Mouse (Mus musculus) lung, adult 10 weeks (tissue): ENCODE measurements around the gene Tagln. TPM values are rescaled to one million over a fixed set of nuclear protein-coding genes. Genes with fewer than 3 reads are reported as not detected.

Experiments used
- polyA plus RNA-seq: library from polyadenylated mRNA; stranded (reverse); fragments of 350-450 nt; fragmentation: Illumina TruSeq; extraction: RNeasy Lipid Tissue Mini Kit (QIAGEN cat#74804); gene quantifications from one replicate; pipeline ENCODE4 v1.2.3, GENCODE M21; 2014; ENCODE audit warnings: low read depth, low replicate concordance; ENCODE audit not compliant: insufficient read depth

Gene Tagln
- polyA plus RNA-seq: 358 TPM

DNA sequence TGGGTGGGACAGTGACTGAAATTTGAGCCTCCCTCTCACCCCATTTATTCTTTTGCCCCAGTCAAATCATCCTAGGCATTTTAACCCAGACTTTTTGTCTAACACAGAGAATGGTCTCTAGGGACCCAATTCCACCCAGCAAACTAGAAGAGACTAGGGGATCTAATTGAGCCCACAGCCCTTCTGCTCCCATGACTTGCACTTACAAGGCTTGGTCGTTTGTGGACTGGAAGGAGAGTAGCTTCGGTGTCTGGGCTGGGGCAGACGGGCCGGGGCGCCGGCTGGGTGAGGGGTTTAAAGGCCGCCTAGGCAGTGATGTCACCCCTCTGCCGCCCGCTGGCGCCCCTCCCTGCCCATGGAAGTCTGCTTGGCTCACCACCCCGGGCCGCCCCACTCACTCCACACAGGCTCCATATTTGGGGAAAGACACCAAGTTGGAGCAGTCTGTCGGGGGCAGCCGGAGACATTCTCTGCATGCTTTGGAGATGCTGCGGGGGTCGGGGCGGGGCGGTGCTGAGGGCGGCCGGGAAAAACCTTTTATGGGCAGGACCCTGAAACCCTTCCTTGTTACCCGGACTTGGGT is at the start of gene Tagln:
Gene Tagln, minus strand, starts transcription at position 431 of the 583 bp plus-strand sequence.

DNA sequence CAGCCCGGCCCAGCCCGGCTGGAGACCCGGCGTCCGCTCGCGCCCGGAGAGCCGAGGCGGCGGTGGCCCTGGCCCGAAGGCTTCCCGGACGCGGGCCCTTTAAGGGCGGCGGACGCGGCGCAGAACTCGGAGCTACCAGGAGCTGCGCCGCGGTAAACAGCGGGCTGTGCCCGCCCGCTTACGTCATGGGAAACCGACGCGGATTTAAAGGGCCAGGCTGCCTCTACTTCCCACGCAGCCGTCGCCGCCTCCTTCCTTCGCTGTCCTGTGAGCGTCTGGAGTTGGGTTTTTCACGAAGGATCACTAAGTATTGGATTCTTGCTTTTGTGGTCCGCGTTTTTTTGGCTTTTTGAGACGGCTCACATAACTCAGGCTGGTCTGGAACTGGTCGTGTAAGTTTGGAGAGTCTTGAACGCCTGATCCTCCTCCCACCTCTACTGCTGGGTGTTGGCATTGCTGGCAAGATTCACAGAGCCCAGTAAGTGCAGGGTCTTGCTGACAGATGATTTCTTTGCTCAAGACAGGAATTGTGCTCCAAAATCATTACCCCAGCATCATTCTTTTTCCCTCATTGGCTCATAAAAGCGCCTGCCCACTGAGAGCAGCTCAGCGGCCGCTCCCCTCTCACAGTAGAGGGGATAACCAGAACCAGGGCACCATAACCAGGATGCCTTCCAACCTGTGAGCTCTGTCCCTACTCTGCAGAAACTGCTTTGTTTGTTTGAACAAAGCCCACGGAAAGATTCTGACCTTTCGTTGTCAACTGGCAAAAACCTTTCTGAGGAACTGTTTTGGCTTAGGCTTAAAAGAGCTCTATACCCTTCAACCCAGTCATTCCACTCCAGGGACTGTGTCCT is 19.5 kb upstream of the Tagln start, which contains the start of gene Sidt2:
Gene Sidt2, minus strand, starts transcription at position 152 of the 857 bp plus-strand sequence.

DNA sequence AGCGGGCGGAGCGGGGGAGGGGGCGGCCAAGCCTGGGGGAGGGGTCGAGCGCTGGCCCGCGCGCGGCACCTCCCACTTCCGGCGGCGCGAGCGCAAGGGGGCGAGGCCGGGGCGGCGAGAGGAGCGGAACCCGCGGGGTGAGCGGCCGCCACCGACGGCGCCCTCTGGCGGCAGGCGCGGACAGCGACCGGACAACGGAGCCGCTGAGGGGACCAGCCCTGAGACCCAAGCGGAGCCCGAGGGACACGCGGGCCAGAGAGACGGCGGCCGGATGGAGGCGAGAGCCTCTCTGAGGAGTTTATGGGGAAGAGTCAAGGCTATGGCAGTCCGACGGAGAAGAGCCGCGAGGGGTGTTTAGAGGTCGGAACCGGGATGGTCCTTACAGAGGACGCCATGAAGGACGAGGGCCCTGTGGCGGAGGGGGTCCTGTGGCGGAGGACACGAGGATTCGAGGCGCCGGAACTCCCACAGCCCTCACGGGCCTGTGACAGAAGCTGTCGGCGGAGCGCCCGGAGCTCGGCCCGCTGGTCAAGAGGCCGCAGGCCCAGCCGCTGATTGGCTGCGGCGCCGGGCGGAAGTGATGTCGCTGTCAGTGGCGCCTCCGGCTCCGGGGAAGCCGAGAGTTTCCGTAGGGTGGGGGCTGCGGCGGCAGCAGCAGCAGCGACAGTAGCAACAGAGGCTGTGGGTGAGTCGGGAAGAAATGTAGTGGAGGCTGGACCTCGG is 29.3 kb downstream of the Tagln start, which contains the start of the genes Pcsk7 and Rnf214:
Gene Pcsk7, plus strand, starts transcription at position 143 of the 723 bp plus-strand sequence.
Gene Rnf214, minus strand, starts transcription at position 557 of the 723 bp plus-strand sequence.

Other genes with a start within 250 kb of the Tagln start
- gene Cep164, start 107.4 kb downstream of the Tagln start, polyA plus RNA-seq: 5.6 TPM
- 5.6 TPM for gene Bace1, start 97.5 kb downstream of the Tagln start, polyA plus RNA-seq
- gene Pcsk7, start 29.6 kb downstream of the Tagln start, polyA plus RNA-seq: 12.0 TPM
- 5.5 TPM for gene Rnf214, start 29.1 kb downstream of the Tagln start, polyA plus RNA-seq
- 27.1 TPM for gene Sidt2, start 19.2 kb upstream of the Tagln start, polyA plus RNA-seq
- gene Pafah1b2, start 76.6 kb upstream of the Tagln start, polyA plus RNA-seq: 26.8 TPM
- gene Sik3, start 76.8 kb upstream of the Tagln start, polyA plus RNA-seq: 10.0 TPM